In genomic region chr11:54068520-54069371, GRCm38 (mm10) we compare ENCODE assay signal across 8 mouse cellular contexts. TPM values are rescaled to one million over a fixed set of nuclear protein-coding genes. Genes with fewer than 3 reads are reported as not detected.
DNase-seq lines count a peak whose midpoint lies in the region; ATAC-seq and TF ChIP-seq lines count a peak whose summit lies in the region.

Pdlim4 (minus strand) TSS chr11:54069014.

- H3K9me3 ChIP-seq in lung, postnatal 0 days (ENCODE audit: low read length), result no peaks in the 10 kb centered on the region
- no peaks in the 10 kb centered on the region for H3K9me3 ChIP-seq in stomach, embryonic 16.5 days (replicated peaks; ENCODE audit: control insufficient read depth, low read length)

- H3K27ac ChIP-seq in heart, adult 2 months, result peak within 1 kb of the TSS; percentile 71
- H3K27ac ChIP-seq in lung, postnatal 0 days (ENCODE audit: low read length), result no peak within 1 kb of the TSS
- H3K27ac ChIP-seq in stomach, embryonic 16.5 days (ENCODE audit: low read length), result peak within 1 kb of the TSS; percentile 80

- H3K4me3 ChIP-seq in heart, adult 2 months, result peak within 1 kb of the TSS; percentile 60
- peak within 1 kb of the TSS; percentile 37 for H3K4me3 ChIP-seq in lung, postnatal 0 days (ENCODE audit: low read depth, low read length)
- H3K4me3 ChIP-seq in stomach, embryonic 16.5 days (replicated peaks; ENCODE audit: low read length), result peak within 1 kb of the TSS; percentile 64

- no peak for TF ChIP-seq EP300 in heart, adult 2 months (IDR thresholded peaks at IDR 0.05; ENCODE audit: insufficient read depth, low read depth, low read length)
- TF ChIP-seq EP300 in lung, postnatal 0 days (IDR thresholded peaks at IDR 0.05), result no peak

- no peaks in the 10 kb centered on the region for H3K27me3 ChIP-seq in heart, adult 2 months (ENCODE audit: control insufficient read depth, insufficient read depth, low read length)
- H3K27me3 ChIP-seq in lung, postnatal 0 days (replicated peaks; ENCODE audit: insufficient read depth, low read length), result peaks cover 10% of the 10 kb centered on the region; the same call in 1 of the 2 replicates
- H3K27me3 ChIP-seq in stomach, embryonic 16.5 days (ENCODE audit: control insufficient read depth, insufficient read depth, low read length), result no peaks in the 10 kb centered on the region

- 4% methylated on average over 57 of the region's 61 CpGs for WGBS in heart, adult 2 months
- WGBS in lung, postnatal 0 days, result 3% methylated on average over 48 of the region's 61 CpGs
- WGBS in stomach, embryonic 16.5 days, result 2% methylated on average over 51 of the region's 61 CpGs

- peak within 1 kb of the TSS; percentile 80 for H3K9ac ChIP-seq in heart, adult 2 months (ENCODE audit: low read depth, low read length)
- H3K9ac ChIP-seq in lung, postnatal 0 days (replicated peaks; ENCODE audit: low read depth), result 0 out of 2 replicates have a peak within 1 kb of the TSS, but pooled peaks have one; percentile 8
- H3K9ac ChIP-seq in stomach, embryonic 16.5 days (ENCODE audit: low read length), result peak within 1 kb of the TSS; percentile 82

- DNase-seq in ovary, postnatal 36 days (ENCODE audit: low spot score), result peak; percentile 68
- no peak for DNase-seq in ovary, postnatal 14 days (ENCODE audit: low spot score)
- peak; percentile 65 to 66 for DNase-seq in heart, adult 2 months
- peak; percentile 83 for DNase-seq in kidney, postnatal 10 days
- peak; percentile 47 for DNase-seq in lung, postnatal 0 days (ENCODE audit: low spot score)

- peaks cover 29% of the 10 kb centered on the region for H3K4me1 ChIP-seq in heart, adult 2 months (ENCODE audit: control insufficient read depth, insufficient read depth, low read length)
- no peaks in the 10 kb centered on the region; the same call in 1 of the 2 replicates for H3K4me1 ChIP-seq in lung, postnatal 0 days (ENCODE audit: insufficient read depth, low read depth, low read length)
- peaks cover 50% of the 10 kb centered on the region for H3K4me1 ChIP-seq in stomach, embryonic 16.5 days (ENCODE audit: control insufficient read depth, insufficient read depth, low read length)

- H3K36me3 ChIP-seq in heart, adult 2 months (ENCODE audit: control insufficient read depth, insufficient read depth, low read length), result no peaks in the 10 kb centered on the region
- H3K36me3 ChIP-seq in lung, postnatal 0 days (ENCODE audit: insufficient read depth, low read length), result no peaks in the 10 kb centered on the region
- no peaks in the 10 kb centered on the region for H3K36me3 ChIP-seq in stomach, embryonic 16.5 days (ENCODE audit: control insufficient read depth, insufficient read depth, low read length)

- no peak for TF ChIP-seq POLR2A in heart, adult 2 months (IDR thresholded peaks at IDR 0.05; ENCODE audit: insufficient read depth, low read depth, low read length)

- no peaks in the 10 kb centered on the region for H3K79me2 ChIP-seq in heart, adult 2 months (replicated peaks; ENCODE audit: control insufficient read depth, insufficient read depth, low read length)

- no peak for TF ChIP-seq CTCF in heart, adult 2 months (IDR thresholded peaks at IDR 0.05)
- TF ChIP-seq CTCF in lung, postnatal 0 days (IDR thresholded peaks at IDR 0.05), result no peak

- intact Hi-C loops in heart, adult 2 months (cut with DNase I), result no loop called here

- peak within 1 kb of the TSS; percentile 84 for H3K4me2 ChIP-seq in lung, postnatal 0 days (replicated peaks; ENCODE audit: low read depth, low read length)
- peak within 1 kb of the TSS; percentile 72 for H3K4me2 ChIP-seq in stomach, embryonic 16.5 days (ENCODE audit: low read depth, low read length)

- ATAC-seq in common myeloid progenitor, adult 5-6 weeks (replicated peaks; ENCODE audit: low read depth, poor library complexity, severe bottlenecking), result peak; percentile 55
- ATAC-seq in lung, postnatal 0 days, result peak; percentile 28; the same call in 1 of the 2 replicates
- ATAC-seq in stomach, embryonic 16.5 days (ENCODE audit: insufficient read depth, low FRiP score), result peak; percentile 61
- ATAC-seq in frontal cortex, adult (ENCODE audit: low TSS enrichment), result no peak

RNA-seq across cellular contexts. Expression of gene Pdlim4, which starts in this region (rescaled TPM):
- total RNA-seq in common myeloid progenitor, adult 5-6 weeks (2017), result 0.41 TPM in 1 of 2 replicates, not detected in the other
- 10 to 100 TPM; 30.8 to 33.8 TPM for total RNA-seq in heart, adult 2 months (2021)
- 57.6 and 58.2 TPM in 2 replicates for polyA plus RNA-seq in heart, adult 2 months (2012; rRNA removed)
- polyA plus RNA-seq in lung, postnatal 0 days (2015; fragmentation: Nextera tagmentation; extraction: Ambion mirVana), result 7.3 and 8.6 TPM in 2 replicates
- polyA plus RNA-seq in stomach, embryonic 16.5 days (2015; fragmentation: Nextera tagmentation; extraction: Ambion mirVana), result 63.7 and 65.9 TPM in 2 replicates

Comparison
In these comparisons a context has a peak if more than half of its experiments do, and no peak if none do; other contexts are left out.
1. RNA of gene Pdlim4 (total RNA-seq): 30.8 to 33.8 TPM in heart, adult 2 months; 0.41 TPM in common myeloid progenitor, adult 5-6 weeks; every median in the first group is over 10 times any median in the second.
2. Peak in ATAC-seq in common myeloid progenitor, adult 5-6 weeks; RNA of the gene not detected or under 1 TPM.
3. H3K9ac ChIP-seq: peak in every context shown above with its lines; median percentile 82 in stomach, embryonic 16.5 days; 80 in heart, adult 2 months; 8 in lung, postnatal 0 days.
4. Peak in every context shown above with its lines, with median percentiles within 50 percentile points of each other: H3K4me3 ChIP-seq.